Mouse (Mus musculus): ENCODE results near the gene Auts2.

The Auts2 gene

DNA sequence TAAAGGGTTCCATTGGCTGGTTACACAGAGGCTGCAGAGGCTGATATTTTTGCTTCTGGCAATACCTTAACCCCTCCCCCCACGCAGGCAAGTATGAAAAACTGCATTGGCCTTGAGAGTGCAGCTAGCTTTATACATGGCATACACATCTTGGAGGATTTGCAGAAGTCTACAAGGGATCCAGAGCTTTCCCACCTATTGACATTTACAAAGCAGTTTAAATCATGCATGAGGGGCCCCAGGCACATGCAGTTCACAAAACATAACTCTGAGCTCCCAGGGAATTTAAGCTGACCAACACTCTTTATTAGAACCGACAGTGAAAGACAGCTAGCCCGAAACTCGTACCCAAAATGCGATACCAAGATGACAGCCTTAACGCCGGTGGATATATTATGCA lies 888.9 kb downstream of the Auts2 start:
- DNase-seq (ENCODE audit: low read depth): no peak

DNA sequence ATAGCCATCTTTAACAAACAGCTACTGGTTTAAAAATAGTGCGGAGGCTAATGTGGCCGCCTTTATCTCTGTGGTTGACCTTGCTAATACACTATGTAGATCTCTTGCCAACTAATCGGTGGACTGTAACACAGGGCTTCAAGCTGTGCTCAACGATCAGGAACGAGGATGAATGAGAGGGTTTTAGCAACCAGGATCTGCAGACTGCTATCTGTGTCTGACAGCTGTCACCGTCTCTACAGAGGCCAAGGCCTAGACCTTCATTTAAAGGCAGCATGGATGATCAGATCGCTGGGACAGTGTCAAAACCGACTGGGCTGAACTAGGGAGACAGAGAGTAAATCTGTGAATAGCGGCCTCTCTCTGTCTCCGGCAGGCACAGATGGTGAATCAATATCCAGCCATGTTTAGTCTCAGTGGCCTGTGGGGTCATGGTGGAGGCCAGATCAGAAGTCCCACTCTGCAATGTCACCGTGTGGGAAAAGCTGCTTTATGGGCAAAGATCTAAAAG lies 892.7 kb downstream of the Auts2 start:
- DNase-seq (ENCODE audit: low read depth): no peak

DNA sequence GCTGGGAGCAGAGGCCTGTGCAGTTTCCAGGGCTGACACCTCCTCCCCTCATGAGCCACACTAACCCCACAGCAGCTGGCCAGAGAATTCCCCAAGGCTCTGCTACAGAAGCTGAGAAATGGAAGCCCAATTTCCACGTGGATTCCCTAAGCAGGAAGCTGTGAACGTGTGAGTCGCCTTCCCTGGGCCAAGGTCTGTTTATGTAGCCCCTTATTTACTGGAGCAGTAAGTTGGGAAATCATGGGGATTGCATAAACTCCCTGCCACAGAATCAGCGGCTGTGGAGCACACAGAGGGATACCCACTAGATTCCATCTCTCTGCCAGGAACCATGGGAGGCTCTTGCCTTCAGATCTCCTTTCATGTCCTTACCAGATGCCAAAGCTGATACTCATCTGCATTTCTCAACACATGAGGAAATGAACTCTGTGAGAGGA lies 895.4 kb downstream of the Auts2 start:
- no peak for DNase-seq (ENCODE audit: low read depth)

DNA sequence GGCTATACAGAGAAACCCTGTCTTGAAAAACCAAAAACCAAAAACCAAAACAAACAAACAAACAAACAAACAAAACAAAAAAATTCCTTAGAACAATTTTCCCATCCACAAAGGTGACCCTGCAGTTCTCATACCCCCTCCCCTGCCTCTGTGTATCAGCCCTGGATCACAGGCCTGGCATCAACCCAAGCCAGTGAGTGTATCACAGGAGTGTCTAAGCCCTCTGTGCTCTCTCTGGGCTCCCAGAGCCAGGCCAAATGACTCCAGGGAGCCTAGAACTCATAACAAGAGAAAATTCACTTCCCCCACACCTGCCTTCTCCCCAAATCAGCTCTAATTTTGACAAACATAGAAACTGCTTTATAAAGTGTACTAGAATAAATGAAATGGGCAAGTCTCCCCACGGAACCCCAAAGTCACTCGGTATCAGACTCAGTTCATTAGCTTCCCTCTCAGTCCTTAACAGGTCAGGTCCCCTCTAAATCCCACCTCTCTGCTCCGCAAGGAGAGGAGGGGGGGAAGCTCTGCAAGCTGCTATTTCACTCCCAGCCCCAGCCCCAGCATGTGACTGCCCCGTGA lies 896.0 kb downstream of the Auts2 start:
- no peak for DNase-seq (ENCODE audit: low read depth)

DNA sequence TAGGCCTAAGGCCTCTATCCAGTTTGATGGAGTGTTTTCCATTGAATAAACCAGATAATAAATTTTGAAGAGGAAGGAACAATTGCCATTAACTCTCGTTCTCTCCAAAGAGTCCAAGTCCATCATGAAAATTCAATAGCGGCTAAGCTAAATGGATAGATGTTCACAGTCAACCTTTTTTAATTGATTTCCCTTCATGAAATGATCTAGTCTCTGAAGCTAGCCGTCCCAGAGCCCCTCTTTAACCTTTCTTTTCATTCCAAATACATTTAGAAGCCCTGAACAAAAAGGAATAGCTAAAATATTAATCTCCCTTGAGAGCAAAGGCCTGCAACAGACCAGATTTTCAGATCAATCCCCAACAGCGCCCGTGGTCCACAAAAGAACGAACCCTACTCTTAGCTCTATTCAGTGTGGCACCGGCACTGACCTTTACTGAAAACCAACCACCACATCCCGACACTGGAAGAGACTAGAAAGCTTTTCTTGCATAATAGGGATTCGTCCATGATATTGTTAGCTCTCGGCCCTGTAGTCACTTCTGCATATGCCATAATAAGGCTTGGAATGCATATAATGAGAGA lies 896.9 kb downstream of the Auts2 start:
- no peak for DNase-seq (ENCODE audit: low read depth)

DNA sequence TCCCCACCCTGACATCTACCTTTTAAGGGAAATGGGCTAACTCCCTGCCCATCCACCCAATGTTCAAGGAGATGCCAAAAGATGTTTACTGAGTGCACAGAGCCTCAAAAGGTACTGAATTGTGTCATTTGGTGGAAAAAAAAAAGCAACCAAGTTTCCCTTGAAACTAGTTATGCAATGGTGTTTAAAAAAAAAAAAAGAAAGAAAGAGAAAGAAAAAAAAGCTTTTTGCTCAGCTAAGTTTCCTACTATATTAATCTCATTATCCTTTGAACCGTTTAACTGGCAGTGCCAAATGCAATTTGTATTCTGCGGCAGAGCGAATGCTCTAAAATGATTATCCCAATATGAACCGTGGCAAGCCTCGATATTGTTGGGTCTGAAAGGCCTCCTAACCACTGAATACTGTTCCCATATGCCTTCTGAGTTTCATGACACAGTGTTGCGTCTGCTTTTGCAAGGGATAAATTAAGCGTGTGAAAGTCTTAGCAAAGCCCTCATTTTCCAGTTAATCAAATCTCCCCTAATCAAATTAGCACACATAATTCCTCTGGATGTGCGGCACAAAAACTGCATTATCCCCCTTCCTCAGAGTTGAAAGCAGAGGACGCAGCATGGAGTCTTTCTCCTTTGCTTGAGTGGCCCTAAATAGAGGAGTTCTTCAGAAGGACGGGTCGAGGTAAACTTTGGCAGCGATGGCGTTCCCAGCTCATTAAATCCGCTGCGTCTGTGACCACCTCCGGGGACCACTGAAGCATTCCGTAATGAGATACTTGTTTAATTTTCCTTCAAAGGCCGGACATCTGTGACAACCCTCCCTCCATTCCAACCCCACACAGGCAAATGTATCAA lies 897.6 kb downstream of the Auts2 start:
- no peak for DNase-seq (ENCODE audit: low read depth)

DNA sequence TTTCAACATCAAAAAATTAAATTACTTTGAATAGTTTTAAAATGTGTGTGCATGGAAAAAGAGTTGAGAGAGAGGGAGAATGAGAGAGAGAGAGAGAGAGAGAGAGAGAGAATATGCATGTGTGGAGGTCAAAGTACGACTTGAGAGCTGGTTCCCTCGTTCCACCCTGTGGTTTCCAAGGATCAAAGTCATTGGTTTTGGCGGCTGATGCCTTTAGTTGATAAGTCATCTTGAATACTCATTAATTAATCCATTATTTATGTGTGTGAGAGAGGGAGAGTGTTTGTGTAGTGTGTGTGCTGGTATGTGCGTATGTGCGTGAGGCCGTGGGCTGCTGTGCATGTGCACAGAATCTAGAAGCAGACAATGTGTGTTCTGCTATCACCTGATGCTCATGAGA lies 898.8 kb downstream of the Auts2 start:
- DNase-seq (ENCODE audit: low read depth): no peak

DNA sequence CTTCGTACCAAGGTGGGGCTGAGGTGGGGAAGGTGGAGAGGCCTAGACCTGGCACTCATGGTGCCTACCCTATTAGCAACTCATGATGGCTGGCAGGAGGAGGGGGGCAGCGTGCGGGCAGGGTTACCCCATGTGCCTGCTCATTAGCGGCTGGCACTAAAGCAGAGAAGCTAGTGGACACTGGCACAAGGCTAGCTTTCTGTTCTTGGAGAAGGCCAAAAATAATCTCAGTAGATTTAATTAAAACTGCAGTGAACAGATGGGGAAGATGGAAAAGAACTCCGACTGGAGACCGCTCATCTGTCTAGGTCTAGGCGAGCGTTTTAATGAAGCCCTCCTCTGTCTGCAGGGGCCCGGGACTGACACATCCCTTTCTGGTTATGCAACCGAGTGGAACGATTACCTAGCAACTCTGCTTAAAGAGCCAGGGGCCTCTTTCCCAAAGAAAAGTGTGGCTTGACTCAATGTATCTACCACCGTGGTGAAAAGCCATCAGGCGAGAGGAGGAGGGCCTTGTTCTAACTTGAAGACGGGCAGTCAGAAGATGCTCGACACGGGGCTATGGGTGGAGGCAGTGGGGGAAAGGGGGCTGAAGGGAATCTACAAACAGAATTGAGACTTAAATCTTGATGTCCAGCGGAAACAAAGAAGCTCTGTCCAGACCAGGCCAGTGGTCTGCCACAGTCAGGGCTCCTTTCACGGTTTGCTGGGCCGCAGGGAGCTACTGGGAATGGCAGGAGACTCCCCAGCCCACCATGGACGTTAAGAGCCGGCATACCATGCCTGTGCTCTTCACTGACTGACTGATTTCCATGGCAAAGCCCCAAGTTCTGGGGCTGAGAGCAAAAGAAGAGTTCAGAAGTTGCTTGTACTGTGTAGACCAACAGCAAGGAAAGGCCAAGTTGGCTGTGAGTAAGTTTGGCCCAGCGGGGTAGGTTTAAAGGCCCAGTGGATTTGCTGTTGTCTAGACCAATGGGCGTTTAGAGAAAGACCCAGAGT lies 899.7 kb downstream of the Auts2 start:
- no peak for DNase-seq (ENCODE audit: low read depth)

DNA sequence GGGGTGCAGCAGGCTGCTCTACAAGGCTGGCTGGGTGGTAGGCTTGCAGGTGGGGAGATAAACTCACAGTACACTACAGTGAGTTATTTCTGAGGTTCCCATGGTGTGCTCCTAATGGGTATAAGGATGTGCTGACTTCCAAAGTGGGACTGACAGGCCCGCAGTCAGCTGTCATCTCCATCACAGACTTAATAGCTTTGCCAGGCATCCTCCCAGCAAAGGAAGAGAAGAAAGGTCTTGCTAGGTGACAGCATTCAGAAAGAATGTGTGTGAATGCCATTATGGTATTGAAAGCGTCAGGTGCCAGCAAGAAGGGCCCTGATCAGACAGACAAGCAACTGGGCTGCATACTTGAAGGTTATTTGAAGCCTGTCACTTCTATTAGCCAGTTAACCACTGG lies 900.4 kb downstream of the Auts2 start:
- no peak for DNase-seq (ENCODE audit: low read depth)

DNA sequence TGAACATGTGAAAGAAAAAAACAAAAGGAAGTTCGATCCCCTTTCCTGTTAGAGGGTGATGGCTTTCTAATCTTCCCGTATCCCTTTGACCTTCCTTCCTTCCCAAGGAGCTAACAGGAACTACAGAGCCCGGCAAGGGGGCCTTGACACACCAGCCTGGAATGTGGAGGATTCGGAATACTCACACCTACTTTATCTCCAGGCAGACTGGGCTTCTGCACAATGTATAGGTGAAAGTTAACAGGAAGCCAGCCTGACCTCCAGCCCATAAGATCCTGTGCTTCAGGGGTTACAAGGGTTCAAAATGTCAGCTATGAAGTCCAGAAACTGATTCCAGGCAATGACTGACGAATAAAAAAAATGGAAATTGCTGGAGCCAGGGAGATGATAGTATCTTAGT lies 906.7 kb downstream of the Auts2 start:
- DNase-seq (ENCODE audit: low read depth): no peak

DNA sequence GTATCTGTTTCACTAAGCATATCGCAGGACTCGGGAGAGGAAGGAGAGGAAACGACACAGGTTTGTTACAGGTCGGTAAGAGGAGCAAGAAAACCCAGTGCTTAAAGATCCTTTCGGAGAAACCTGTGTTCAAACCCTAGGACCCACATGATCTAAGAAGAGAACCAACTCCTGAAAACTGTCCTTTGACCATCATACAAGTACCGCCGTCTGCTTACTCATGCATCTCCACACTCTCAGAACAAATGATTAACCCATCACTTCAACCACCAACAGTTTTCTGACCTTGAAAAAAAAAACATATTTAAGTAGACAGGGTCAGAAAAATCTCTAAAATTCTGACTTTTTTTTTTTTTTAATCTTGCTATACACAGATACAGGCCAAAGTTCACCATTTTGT lies 908.4 kb downstream of the Auts2 start:
- no peak for DNase-seq (ENCODE audit: low read depth)

DNA sequence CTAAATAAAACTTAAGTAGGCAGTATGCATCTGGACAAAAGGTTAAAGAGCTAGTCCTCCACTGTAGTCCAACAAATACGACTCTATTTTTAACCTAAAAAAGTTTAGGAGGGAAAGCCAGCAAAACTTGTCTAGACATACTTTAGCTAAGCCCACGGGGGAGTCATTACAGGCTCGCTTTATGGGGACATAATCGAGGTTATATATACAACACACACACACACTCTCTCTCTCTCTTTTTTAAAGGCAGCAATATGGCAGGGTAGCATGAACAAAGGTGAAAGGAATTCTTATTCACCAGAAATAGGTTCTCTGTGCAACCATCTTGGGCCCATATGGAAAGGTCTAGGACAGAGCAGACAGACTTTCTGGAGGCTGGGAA lies 911.2 kb downstream of the Auts2 start:
- no peak for DNase-seq (ENCODE audit: low read depth)

DNA sequence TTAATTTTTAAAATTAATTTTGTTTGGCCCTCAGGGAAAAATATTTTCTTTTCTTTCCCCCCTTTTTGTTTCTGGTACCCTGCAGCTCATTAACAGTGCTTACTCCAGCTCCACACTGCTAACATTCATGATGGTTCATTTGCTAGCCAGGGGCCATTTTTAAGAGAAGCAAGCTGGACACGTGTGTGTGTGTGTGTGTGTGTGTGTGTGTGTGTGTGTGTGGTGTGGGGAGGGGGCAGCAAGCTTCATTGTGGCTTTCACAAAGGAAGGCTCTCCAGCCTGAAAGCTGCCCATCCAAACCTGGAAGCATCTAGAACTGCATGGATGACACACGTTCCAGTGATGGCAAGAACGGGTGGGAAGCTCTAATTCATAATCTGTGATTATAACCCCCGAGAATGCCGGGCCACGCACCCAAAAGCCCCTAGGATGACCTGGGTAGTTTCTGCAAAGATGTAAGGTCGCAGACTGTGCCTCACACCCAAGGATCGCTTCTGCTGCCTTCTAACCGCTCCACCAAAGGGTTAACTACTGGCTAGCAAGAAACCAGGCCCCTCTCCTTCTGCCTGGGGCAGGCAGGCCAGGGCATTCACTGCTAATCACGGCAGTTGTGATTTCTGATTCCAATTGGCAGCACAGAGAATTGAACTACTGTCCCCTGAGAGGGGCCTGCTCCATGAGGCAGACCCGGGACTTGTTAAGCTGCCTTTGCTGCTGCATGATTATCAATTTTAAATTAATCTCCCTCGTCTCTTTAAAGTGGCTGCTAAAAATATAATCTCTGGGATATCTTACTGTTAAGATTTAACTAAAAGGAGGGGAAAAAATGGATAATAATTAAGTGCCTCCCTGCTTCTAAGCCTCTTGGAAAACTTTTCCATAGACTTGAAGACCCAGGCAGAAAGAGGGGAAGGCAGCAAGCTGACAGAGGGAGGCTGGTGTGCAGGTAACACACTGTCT lies 911.8 kb downstream of the Auts2 start:
- DNase-seq (ENCODE audit: low read depth): no peak

DNA sequence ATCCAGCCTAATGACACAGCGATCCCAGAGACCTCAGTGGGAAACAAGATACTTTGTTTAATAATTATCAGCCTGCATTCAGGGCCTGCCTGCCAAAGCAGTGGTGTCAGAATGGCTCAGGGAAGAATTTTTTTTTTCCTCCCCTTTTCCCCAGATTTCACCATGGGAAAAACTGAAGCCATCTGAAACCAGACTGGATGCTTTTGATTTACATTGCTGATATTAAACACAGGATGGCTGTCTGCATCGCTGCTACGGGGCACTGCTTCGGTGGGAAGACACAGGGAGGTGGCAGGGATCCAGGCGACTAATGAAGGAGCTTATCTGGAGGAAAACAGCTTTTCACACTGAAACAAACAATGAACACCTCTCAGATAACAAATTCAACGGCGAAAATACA lies 912.6 kb downstream of the Auts2 start:
- no peak for DNase-seq (ENCODE audit: low read depth)

DNA sequence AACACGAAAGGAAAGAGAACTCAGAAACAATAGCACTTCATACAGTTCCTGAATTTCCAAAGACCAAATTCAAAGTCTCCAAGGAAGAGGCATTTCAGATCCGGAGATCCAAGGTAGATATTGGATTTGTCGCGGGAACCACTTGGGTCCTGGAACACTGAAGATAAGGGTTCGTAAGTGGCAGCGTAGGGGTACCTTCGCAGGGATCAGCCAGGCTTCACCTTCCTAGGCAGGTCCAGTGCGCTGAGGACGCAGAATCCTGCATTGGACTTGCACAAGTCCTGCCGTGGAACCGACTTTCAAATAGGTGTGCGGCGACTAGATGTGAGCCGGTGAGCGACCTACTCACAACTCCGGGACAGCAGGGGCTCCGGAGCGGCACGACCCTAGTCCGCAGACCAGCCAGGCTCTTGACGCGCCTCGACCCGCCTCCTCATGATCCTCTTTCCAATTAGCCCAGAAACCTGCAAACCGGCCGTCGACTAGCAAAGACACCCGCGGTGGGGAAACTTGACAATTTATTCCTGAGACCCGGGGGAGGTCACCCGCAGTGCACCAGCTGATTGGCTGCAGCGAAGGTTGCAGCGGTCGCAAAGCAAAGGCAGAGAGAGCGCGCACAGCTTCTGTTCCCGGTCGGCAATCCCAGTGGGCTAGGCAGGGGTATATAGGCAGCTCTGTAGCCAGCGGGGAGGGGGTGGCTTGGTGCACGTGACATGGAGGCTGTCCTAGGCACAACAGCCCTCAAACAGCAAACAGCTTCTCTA lies 926.8 kb downstream of the Auts2 start:
- DNase-seq (ENCODE audit: low read depth): no peak

DNA sequence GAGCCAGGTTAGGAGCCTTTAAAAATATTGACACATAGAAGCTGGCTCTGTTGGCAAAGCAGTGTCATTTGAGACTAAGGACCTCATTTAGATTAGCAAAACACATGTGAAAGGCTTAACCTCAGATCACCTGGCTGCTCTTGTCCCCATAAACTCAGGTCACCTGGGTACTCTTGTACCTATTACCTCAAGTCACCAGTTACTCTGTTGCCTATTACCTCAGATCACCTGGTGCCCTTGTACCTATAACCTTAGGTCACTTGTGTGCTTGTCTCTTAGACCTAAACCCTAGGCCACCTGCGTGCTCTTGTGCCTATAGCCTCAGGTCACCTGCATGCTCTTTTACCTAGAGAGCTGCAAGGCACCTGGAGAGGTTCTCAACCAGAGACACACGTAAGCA lies 928.9 kb downstream of the Auts2 start:
- no peak for DNase-seq (ENCODE audit: low read depth)

DNA sequence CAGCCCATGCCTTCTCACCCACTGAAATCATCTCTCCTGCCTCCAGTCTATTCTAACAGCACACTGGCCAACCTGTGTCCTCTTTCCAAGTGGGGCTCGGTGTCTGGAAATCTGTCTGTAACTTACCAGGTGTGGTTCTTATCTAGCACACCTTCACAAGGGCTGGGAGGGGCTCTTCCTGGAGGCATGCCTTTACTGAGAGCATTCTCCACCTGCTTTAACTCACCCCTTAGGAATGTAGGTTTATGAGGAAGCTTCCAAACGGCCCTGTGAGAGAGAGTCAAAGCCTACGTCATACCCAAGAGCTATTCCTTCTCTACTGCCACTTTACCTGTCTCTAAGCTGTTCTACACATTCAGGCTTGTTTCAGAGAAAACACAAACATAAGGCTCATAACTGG lies 929.8 kb downstream of the Auts2 start:
- no peak for DNase-seq (ENCODE audit: low read depth)

DNA sequence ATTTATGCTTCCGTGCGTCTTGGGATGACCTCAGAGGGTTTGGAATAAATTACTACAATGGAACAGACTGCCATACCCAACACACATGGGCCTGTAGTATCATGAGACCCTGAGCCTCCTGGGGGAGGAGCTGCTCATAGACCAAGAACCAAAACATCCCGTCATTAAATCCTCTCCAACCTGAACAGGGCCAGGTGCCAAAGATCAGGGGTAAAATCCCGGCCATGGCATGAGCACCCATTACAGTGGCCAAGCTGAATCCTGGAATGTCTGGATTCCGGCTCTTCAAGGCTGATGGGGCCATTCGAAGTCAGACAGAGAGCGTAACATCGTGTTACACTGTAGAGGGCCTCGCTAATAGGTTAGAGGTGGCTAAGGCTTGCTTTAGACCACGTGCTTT lies 932.4 kb downstream of the Auts2 start:
- DNase-seq (ENCODE audit: low read depth): no peak

DNA sequence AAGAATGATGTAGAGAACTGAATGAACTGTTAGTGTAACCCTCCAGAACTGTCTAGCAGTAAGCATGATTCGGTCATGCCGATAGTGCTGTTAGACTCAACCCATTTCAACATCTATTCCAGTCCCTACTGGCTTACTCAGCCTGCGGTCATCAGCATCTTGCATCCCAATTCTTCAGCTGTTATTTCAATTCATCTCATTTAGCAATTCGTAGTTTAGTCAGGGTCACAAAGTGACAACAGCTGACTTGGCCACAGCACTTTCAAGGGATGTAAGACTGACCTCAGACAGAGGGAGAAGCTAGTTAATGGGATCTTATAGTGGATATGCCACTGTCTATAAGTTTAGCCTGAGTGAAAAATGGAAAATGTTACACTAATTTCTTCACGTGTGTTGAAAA lies 936.4 kb downstream of the Auts2 start:
- DNase-seq (ENCODE audit: low read depth): no peak

Measured in c-Kit-positive CD71-positive TER-119-negative erythroid progenitor cells, embryonic 14.5 days (primary cell).